Mouse (Mus musculus) megakaryocyte, embryonic 14.5 days (primary cell): ENCODE measurements around the gene Aldh5a1.

ENCODE experiments used
- FLI1 ChIP-seq: IDR thresholded peaks from 2 replicates; pipeline ENCODE4 v1.6.1; 2012; ENCODE audit warnings: low read length, inconsistent platforms, mixed read lengths
- GATA1 ChIP-seq: IDR thresholded peaks from 3 replicates; pipeline ENCODE4 v1.6.1; 2012; ENCODE audit warnings: mixed read lengths, low read length, inconsistent platforms, borderline replicate concordance

- TF ChIP-seq GATA1, result no peak
- TF ChIP-seq FLI1, result no peak
Observed at GRCm38 (mm10) chr13:24879359-24880040, 58.0 kb downstream of the Aldh5a1 start.
